Mouse (Mus musculus): ENCODE measurements around the gene Flnb. TPM values are rescaled to one million over a fixed set of nuclear protein-coding genes. Genes with fewer than 3 reads are reported as not detected.

The Flnb gene
- polyA plus RNA-seq, 1 experiment: 4.2 TPM

- Histone ChIP-seq H3K4me1 (peaks cover 21% of the 10 kb centered on the region), H3K4me3 (replicated peaks) (no peak overlapping the region), H3K9me3 (no peaks in the 10 kb centered on the region), H3K27me3 (replicated peaks) (no peaks in the 10 kb centered on the region), H3K36me3 (replicated peaks; ENCODE audit: low read length) (no peaks in the 10 kb centered on the region)
- TF ChIP-seq GATA1 (IDR thresholded peaks at IDR 0.05; ENCODE audit: borderline replicate concordance, low read length) (no peak), FLI1 (IDR thresholded peaks at IDR 0.05; ENCODE audit: low read length) (no peak)
Observed at GRCm38 (mm10) chr14:7846696-7847095, 28.9 kb downstream of the Flnb start.

- TF ChIP-seq GATA1 (IDR thresholded peaks at IDR 0.05; ENCODE audit: borderline replicate concordance, low read length) (no peak), FLI1 (IDR thresholded peaks at IDR 0.05; ENCODE audit: low read length) (no peak)
- Histone ChIP-seq H3K27me3 (replicated peaks) (no peaks in the 10 kb centered on the region), H3K36me3 (replicated peaks; ENCODE audit: low read length) (no peaks in the 10 kb centered on the region), H3K4me3 (replicated peaks) (no peak overlapping the region), H3K4me1 (peaks cover 21% of the 10 kb centered on the region), H3K9me3 (no peaks in the 10 kb centered on the region)
Observed at GRCm38 (mm10) chr14:7847746-7848232, 30.0 kb downstream of the Flnb start.

- TF ChIP-seq GATA1 (IDR thresholded peaks at IDR 0.05; ENCODE audit: borderline replicate concordance, low read length) (no peak), FLI1 (IDR thresholded peaks at IDR 0.05; ENCODE audit: low read length) (no peak)
- Histone ChIP-seq H3K36me3 (replicated peaks; ENCODE audit: low read length) (no peaks in the 10 kb centered on the region), H3K4me3 (replicated peaks) (no peak overlapping the region), H3K9me3 (no peaks in the 10 kb centered on the region), H3K27me3 (replicated peaks) (peaks cover 2% of the 10 kb centered on the region), H3K4me1 (peaks cover 18% of the 10 kb centered on the region)
Observed at GRCm38 (mm10) chr14:7850913-7851312, 33.2 kb downstream of the Flnb start.

GRCm38 (mm10) chr14:7851543-7852065 lies 33.8 kb downstream of the Flnb start:
- TF ChIP-seq FLI1 (IDR thresholded peaks at IDR 0.05; ENCODE audit: low read length) (no peak), GATA1 (IDR thresholded peaks at IDR 0.05; ENCODE audit: borderline replicate concordance, low read length) (no peak)

GRCm38 (mm10) chr14:7853691-7854090 lies 35.9 kb downstream of the Flnb start:
- Histone ChIP-seq H3K4me3 (replicated peaks) (no peak overlapping the region), H3K4me1 (peaks cover 22% of the 10 kb centered on the region), H3K36me3 (replicated peaks; ENCODE audit: low read length) (no peaks in the 10 kb centered on the region)

More at GRCm38 (mm10) chr14:7851543-7852065, 33.8 kb downstream of the Flnb start:
- Histone ChIP-seq H3K27me3 (replicated peaks) (peaks cover 2% of the 10 kb centered on the region), H3K4me1 (peaks cover 18% of the 10 kb centered on the region), H3K4me3 (replicated peaks) (no peak overlapping the region), H3K9me3 (no peaks in the 10 kb centered on the region), H3K36me3 (replicated peaks; ENCODE audit: low read length) (no peaks in the 10 kb centered on the region)

GRCm38 (mm10) chr14:7854366-7854765 lies 36.6 kb downstream of the Flnb start:
- TF ChIP-seq FLI1 (IDR thresholded peaks at IDR 0.05; ENCODE audit: low read length): no peak
- no peak for TF ChIP-seq GATA1 (IDR thresholded peaks at IDR 0.05; ENCODE audit: borderline replicate concordance, low read length)
- Histone ChIP-seq H3K9me3 (no peaks in the 10 kb centered on the region), H3K4me3 (replicated peaks) (no peak overlapping the region), H3K27me3 (replicated peaks) (peaks cover 2% of the 10 kb centered on the region), H3K4me1 (peaks cover 20% of the 10 kb centered on the region), H3K36me3 (replicated peaks; ENCODE audit: low read length) (no peaks in the 10 kb centered on the region)

More at GRCm38 (mm10) chr14:7853691-7854090, 35.9 kb downstream of the Flnb start:
- peaks cover 2% of the 10 kb centered on the region for H3K27me3 ChIP-seq (replicated peaks)
- TF ChIP-seq GATA1 (IDR thresholded peaks at IDR 0.05; ENCODE audit: borderline replicate concordance, low read length) (no peak), FLI1 (IDR thresholded peaks at IDR 0.05; ENCODE audit: low read length) (no peak)
- no peaks in the 10 kb centered on the region for H3K9me3 ChIP-seq

- Histone ChIP-seq H3K36me3 (replicated peaks; ENCODE audit: low read length) (no peaks in the 10 kb centered on the region), H3K4me1 (peaks cover 18% of the 10 kb centered on the region), H3K9me3 (no peaks in the 10 kb centered on the region), H3K4me3 (replicated peaks) (no peak overlapping the region), H3K27me3 (replicated peaks) (peaks cover 2% of the 10 kb centered on the region)
- TF ChIP-seq FLI1 (IDR thresholded peaks at IDR 0.05; ENCODE audit: low read length) (no peak), GATA1 (IDR thresholded peaks at IDR 0.05; ENCODE audit: borderline replicate concordance, low read length) (no peak)
Observed at GRCm38 (mm10) chr14:7855101-7855500, 37.3 kb downstream of the Flnb start.

- peaks cover 18% of the 10 kb centered on the region for H3K4me1 ChIP-seq
- H3K4me3 ChIP-seq (replicated peaks): no peak overlapping the region
- TF ChIP-seq GATA1 (IDR thresholded peaks at IDR 0.05; ENCODE audit: borderline replicate concordance, low read length) (no peak), FLI1 (IDR thresholded peaks at IDR 0.05; ENCODE audit: low read length) (no peak)
- H3K27me3 ChIP-seq (replicated peaks): peaks cover 2% of the 10 kb centered on the region
- no peaks in the 10 kb centered on the region for H3K36me3 ChIP-seq (replicated peaks; ENCODE audit: low read length)
- no peaks in the 10 kb centered on the region for H3K9me3 ChIP-seq
Observed at GRCm38 (mm10) chr14:7855501-7855900, 37.7 kb downstream of the Flnb start.

- Histone ChIP-seq H3K27me3 (replicated peaks) (peaks cover 2% of the 10 kb centered on the region), H3K4me1 (peaks cover 11% of the 10 kb centered on the region), H3K4me3 (replicated peaks) (no peak overlapping the region), H3K9me3 (no peaks in the 10 kb centered on the region), H3K36me3 (replicated peaks; ENCODE audit: low read length) (no peaks in the 10 kb centered on the region)
- TF ChIP-seq GATA1 (IDR thresholded peaks at IDR 0.05; ENCODE audit: borderline replicate concordance, low read length): no peak
- TF ChIP-seq FLI1 (IDR thresholded peaks at IDR 0.05; ENCODE audit: low read length): no peak
Observed at GRCm38 (mm10) chr14:7856348-7856747, 38.6 kb downstream of the Flnb start.

GRCm38 (mm10) chr14:7857835-7858234 lies 40.1 kb downstream of the Flnb start:
- no peaks in the 10 kb centered on the region for H3K36me3 ChIP-seq (replicated peaks; ENCODE audit: low read length)
- TF ChIP-seq GATA1 (IDR thresholded peaks at IDR 0.05; ENCODE audit: borderline replicate concordance, low read length) (no peak), FLI1 (IDR thresholded peaks at IDR 0.05; ENCODE audit: low read length) (no peak)
- no peak overlapping the region for H3K4me3 ChIP-seq (replicated peaks)
- peaks cover 4% of the 10 kb centered on the region; the same call in 1 of the 2 replicates for H3K4me1 ChIP-seq
- no peaks in the 10 kb centered on the region for H3K9me3 ChIP-seq
- H3K27me3 ChIP-seq (replicated peaks): peaks cover 2% of the 10 kb centered on the region

Data from megakaryocyte, embryonic 14.5 days (primary cell).